Mouse (Mus musculus): ENCODE measurements at regions not wholly inside any gene's neighbourhood (a gene's known extent, or its start where the extent isn't known, plus 50 kb on each side); places are given as distances from the start of the nearest gene placed in this dataset.

DNA sequence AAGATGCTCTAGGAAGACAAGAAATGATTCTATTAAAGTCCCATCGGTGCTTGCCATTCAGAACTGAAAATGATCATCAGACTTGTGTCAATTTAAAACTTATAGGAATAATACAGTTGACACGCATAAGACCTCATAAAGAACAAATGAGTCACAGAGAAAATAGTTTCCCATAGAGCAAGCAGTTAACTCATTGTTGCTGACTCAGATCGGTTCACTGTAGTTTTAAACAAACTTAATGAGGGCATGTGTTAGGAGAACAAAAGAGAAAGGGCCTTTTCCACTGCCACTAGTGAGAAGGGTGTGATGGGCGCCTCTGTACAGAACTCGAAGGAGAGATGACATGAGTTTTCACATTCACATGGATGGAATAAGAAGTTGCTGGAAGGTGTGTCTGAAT lies 118.3 kb upstream of the Ifne start:
- no peak for ATAC-seq (ENCODE audit: low read depth)
- H3K27ac ChIP-seq (replicated peaks) = no peak overlapping the region
- H3K9ac ChIP-seq = no peak overlapping the region
- H3K4me2 ChIP-seq = no peak overlapping the region
- H3K9me3 ChIP-seq = no peaks in the 10 kb centered on the region
- no peaks in the 10 kb centered on the region for H3K27me3 ChIP-seq
- whole genome bisulfite sequencing = 81% methylated on average over 5 of the region's 5 CpGs
- H3K36me3 ChIP-seq = no peaks in the 10 kb centered on the region
- H3K4me3 ChIP-seq = no peak overlapping the region
- H3K4me1 ChIP-seq (replicated peaks) = no peaks in the 10 kb centered on the region

GRCm38 (mm10) chr4:88995129-88995919 lies 115.3 kb upstream of the Ifne start:
- no peaks in the 10 kb centered on the region for H3K36me3 ChIP-seq
- ATAC-seq (ENCODE audit: low read depth) = no peak
- H3K27ac ChIP-seq (replicated peaks) = no peak overlapping the region
- H3K9ac ChIP-seq = no peak overlapping the region
- H3K4me2 ChIP-seq = no peak overlapping the region
- H3K4me3 ChIP-seq = no peak overlapping the region
- H3K9me3 ChIP-seq = no peaks in the 10 kb centered on the region
- no peaks in the 10 kb centered on the region for H3K4me1 ChIP-seq (replicated peaks)
- H3K27me3 ChIP-seq = no peaks in the 10 kb centered on the region
- 86% methylated on average over 5 of the region's 5 CpGs for WGBS

- WGBS = 64% methylated on average over 4 of the region's 4 CpGs
- Histone ChIP-seq H3K4me1 (replicated peaks) (no peaks in the 10 kb centered on the region), H3K27me3 (no peaks in the 10 kb centered on the region), H3K36me3 (no peaks in the 10 kb centered on the region), H3K4me3 (no peak overlapping the region), H3K27ac (replicated peaks) (no peak overlapping the region), H3K4me2 (no peak overlapping the region), H3K9me3 (no peaks in the 10 kb centered on the region), H3K9ac (no peak overlapping the region)
- no peak for ATAC-seq (ENCODE audit: low read depth)
Measured at GRCm38 (mm10) chr4:88994486-88994885, 114.5 kb upstream of the Ifne start.

DNA sequence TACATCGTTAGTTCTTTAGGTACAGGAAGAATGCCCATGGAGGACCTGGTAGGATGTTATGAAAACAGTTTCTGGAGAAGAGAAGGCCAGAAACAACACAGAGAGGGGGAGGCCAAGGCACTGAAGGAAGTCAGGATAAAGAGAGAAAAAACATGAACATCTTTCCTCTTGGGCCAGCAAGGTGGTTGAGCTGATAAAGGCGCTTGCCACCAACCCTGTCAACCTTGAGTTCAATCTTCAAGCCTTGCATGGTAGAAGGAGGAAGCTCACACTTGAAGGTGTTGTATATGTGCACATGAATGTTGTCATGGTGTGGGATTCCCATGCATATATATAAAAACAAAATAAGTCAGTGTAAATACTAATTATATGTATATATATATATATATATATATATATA lies 112.5 kb upstream of the Ifne start:
- Histone ChIP-seq H3K27ac (replicated peaks) (no peak overlapping the region), H3K9me3 (no peaks in the 10 kb centered on the region), H3K27me3 (no peaks in the 10 kb centered on the region), H3K9ac (no peak overlapping the region), H3K4me1 (replicated peaks) (no peaks in the 10 kb centered on the region), H3K4me2 (no peak overlapping the region), H3K4me3 (no peak overlapping the region), H3K36me3 (no peaks in the 10 kb centered on the region)
- WGBS = 96% methylated on average over 2 of the region's 2 CpGs
- ATAC-seq (ENCODE audit: low read depth) = no peak

DNA sequence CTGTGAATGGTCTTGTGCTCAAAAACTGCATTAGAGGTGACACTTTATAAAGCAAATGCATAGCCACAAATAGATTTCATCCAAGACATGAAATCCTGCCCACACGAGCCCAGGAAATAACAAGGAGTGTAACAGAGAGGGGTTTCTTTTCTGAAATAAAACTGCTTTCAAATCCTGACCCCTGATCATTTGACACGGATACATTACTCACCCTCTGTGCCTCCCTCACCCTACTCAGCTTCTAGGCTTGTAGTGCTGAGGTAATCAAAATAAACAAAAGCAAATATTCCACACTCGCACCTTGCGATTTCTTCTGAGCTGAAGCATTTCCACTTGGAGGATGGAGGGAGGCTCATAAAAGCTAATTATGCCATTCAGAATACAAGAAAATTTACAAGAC lies 108.4 kb upstream of the Ifne start:
- no peak overlapping the region for H3K4me2 ChIP-seq
- no peaks in the 10 kb centered on the region for H3K36me3 ChIP-seq
- WGBS = 50% methylated on average over 4 of the region's 4 CpGs
- ATAC-seq (ENCODE audit: low read depth) = no peak
- no peak overlapping the region for H3K27ac ChIP-seq (replicated peaks)
- H3K9me3 ChIP-seq = no peaks in the 10 kb centered on the region
- no peaks in the 10 kb centered on the region for H3K27me3 ChIP-seq
- no peak overlapping the region for H3K9ac ChIP-seq
- no peaks in the 10 kb centered on the region for H3K4me1 ChIP-seq (replicated peaks)
- H3K4me3 ChIP-seq = no peak overlapping the region

GRCm38 (mm10) chr4:88987103-88987502 lies 107.1 kb upstream of the Ifne start:
- H3K4me3 ChIP-seq = no peak overlapping the region
- no peaks in the 10 kb centered on the region for H3K4me1 ChIP-seq (replicated peaks)
- 63% methylated on average over 1 of the region's 1 CpGs for WGBS
- H3K36me3 ChIP-seq = no peaks in the 10 kb centered on the region
- no peak overlapping the region for H3K4me2 ChIP-seq
- no peak overlapping the region for H3K9ac ChIP-seq
- ATAC-seq (ENCODE audit: low read depth) = no peak
- H3K9me3 ChIP-seq = no peaks in the 10 kb centered on the region
- H3K27ac ChIP-seq (replicated peaks) = no peak overlapping the region
- no peaks in the 10 kb centered on the region for H3K27me3 ChIP-seq

GRCm38 (mm10) chr4:88982457-88982856 lies 102.5 kb upstream of the Ifne start:
- H3K4me1 ChIP-seq (replicated peaks) = no peaks in the 10 kb centered on the region
- H3K9ac ChIP-seq = no peak overlapping the region
- ATAC-seq (ENCODE audit: low read depth) = no peak
- no peak overlapping the region for H3K4me2 ChIP-seq
- H3K36me3 ChIP-seq = no peaks in the 10 kb centered on the region
- H3K27ac ChIP-seq (replicated peaks) = no peak overlapping the region
- H3K4me3 ChIP-seq = no peak overlapping the region
- H3K27me3 ChIP-seq = no peaks in the 10 kb centered on the region
- 95% methylated on average over 3 of the region's 3 CpGs for WGBS
- H3K9me3 ChIP-seq = no peaks in the 10 kb centered on the region

GRCm38 (mm10) chr4:88977099-88977888 lies 97.3 kb upstream of the Ifne start:
- WGBS = 83% methylated on average over 3 of the region's 3 CpGs
- Histone ChIP-seq H3K9ac (no peak overlapping the region), H3K27me3 (no peaks in the 10 kb centered on the region), H3K4me2 (no peak overlapping the region), H3K4me1 (replicated peaks) (no peaks in the 10 kb centered on the region), H3K9me3 (no peaks in the 10 kb centered on the region), H3K36me3 (no peaks in the 10 kb centered on the region), H3K27ac (replicated peaks) (no peak overlapping the region), H3K4me3 (no peak overlapping the region)
- ATAC-seq (ENCODE audit: low read depth) = no peak

GRCm38 (mm10) chr4:88974535-88974934 lies 94.5 kb upstream of the Ifne start:
- Histone ChIP-seq H3K4me1 (replicated peaks) (no peaks in the 10 kb centered on the region), H3K9me3 (no peaks in the 10 kb centered on the region), H3K9ac (no peak overlapping the region), H3K27ac (replicated peaks) (no peak overlapping the region), H3K4me2 (no peak overlapping the region), H3K36me3 (no peaks in the 10 kb centered on the region), H3K27me3 (no peaks in the 10 kb centered on the region), H3K4me3 (no peak overlapping the region)
- ATAC-seq (ENCODE audit: low read depth) = no peak
- 89% methylated on average over 2 of the region's 2 CpGs for WGBS

DNA sequence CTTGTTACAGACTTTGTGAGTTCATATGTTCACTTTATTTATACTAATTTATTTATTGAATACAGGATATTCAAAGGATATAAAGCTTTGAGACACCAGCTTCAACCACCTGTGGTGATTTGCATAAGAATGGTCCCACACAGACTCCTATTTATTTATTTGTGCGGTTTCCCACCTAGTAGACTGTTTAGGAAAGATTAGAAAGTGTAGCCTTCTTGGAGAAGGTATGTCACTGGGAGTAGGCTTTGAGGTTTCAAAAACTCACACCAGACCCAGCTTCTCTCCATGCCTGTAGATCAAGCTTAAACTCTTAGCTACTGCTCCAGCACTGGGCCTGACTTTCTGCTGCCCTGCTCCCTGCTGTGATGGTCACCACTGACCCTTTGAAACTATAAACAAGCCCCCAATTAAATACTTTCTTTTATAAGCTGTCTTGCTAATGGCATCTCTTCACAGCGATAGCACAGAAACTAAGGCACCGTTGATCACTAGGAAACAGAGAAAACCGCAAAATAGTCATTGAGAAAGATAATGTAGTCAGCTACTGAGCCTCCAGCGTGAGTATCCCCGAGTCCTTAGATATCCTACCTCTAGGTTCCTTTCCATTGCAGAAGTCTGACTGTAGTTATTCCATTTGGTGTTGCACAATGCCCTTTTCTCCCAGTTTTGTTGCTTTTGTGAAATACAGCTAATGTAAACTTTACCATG lies 89.3 kb upstream of the Ifne start:
- ATAC-seq (ENCODE audit: low read depth) = no peak
- Histone ChIP-seq H3K9me3 (no peaks in the 10 kb centered on the region), H3K4me3 (no peak overlapping the region), H3K27ac (replicated peaks) (no peak overlapping the region), H3K9ac (no peak overlapping the region), H3K4me2 (no peak overlapping the region), H3K4me1 (replicated peaks) (no peaks in the 10 kb centered on the region), H3K36me3 (no peaks in the 10 kb centered on the region), H3K27me3 (no peaks in the 10 kb centered on the region)
- 35% methylated on average over 6 of the region's 6 CpGs for WGBS

GRCm38 (mm10) chr4:88959621-88960020 lies 79.6 kb upstream of the Ifne start:
- Histone ChIP-seq H3K27me3 (no peaks in the 10 kb centered on the region), H3K9me3 (no peaks in the 10 kb centered on the region)

GRCm38 (mm10) chr4:88956605-88957004 lies 76.6 kb upstream of the Ifne start:
- Histone ChIP-seq H3K9ac (no peak overlapping the region), H3K36me3 (no peaks in the 10 kb centered on the region), H3K4me3 (no peak overlapping the region), H3K4me1 (replicated peaks) (no peaks in the 10 kb centered on the region), H3K4me2 (no peak overlapping the region), H3K27ac (replicated peaks) (no peak overlapping the region), H3K27me3 (no peaks in the 10 kb centered on the region), H3K9me3 (no peaks in the 10 kb centered on the region)
- WGBS = 75% methylated on average over 4 of the region's 4 CpGs
- ATAC-seq (ENCODE audit: low read depth) = no peak

More at GRCm38 (mm10) chr4:88959621-88960020, 79.6 kb upstream of the Ifne start:
- Histone ChIP-seq H3K4me1 (replicated peaks) (no peaks in the 10 kb centered on the region), H3K4me3 (no peak overlapping the region), H3K27ac (replicated peaks) (no peak overlapping the region), H3K4me2 (no peak overlapping the region), H3K9ac (no peak overlapping the region), H3K36me3 (no peaks in the 10 kb centered on the region)
- WGBS = 49% methylated on average over 3 of the region's 3 CpGs
- ATAC-seq (ENCODE audit: low read depth) = no peak

All from neural tube, embryonic 13.5 days (tissue).